Mouse (Mus musculus): ENCODE measurements at regions not wholly inside any gene's neighbourhood (a gene's known extent, or its start where the extent isn't known, plus 50 kb on each side); places are given as distances from the start of the nearest gene placed in this dataset.
A peak's percentile ranks its signal among the peaks of the same experiment; 100 is the strongest.

DNA sequence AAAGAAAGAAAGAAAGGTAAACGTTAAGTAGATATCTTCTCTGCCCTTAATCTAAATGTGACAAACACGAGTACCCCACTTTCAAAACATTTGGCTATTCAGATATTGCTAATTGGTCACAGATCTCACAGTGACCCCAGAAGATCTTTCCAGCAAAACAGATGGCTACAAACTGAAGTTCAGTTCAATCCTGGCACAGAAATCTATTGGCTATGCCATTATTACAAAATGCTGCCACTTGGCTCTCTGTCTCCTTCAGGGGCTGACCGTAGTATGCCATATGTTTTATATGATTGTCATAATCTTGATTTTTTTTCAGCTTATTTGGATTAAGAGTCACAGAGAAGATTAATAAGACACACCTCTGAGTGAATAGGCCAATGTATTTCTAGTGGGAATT lies 873.2 kb downstream of the Slc22a22 start:
- DNase-seq (ENCODE audit: low spot score in 2 of 2) = no peak

DNA sequence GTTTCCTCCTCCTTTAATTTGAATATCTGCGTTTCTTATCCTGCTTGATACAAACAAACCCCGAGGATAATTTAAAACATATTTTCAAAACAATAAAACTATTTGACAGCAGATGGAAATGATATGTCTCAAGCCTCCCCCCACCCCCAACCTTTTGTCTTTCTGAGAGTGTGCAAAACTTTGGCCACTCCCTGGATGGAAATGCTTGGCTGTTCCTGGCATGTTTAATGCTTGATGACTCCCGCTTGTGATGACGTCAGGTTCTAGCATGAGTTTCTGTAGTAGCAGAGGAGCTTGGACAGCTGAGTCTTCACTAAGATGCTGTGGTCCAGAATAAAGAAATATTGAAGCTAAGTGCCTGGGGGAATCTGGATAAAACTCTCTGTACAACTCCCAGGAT lies 884.8 kb downstream of the Slc22a22 start:
- no peak for DNase-seq (ENCODE audit: low spot score in 2 of 2)

DNA sequence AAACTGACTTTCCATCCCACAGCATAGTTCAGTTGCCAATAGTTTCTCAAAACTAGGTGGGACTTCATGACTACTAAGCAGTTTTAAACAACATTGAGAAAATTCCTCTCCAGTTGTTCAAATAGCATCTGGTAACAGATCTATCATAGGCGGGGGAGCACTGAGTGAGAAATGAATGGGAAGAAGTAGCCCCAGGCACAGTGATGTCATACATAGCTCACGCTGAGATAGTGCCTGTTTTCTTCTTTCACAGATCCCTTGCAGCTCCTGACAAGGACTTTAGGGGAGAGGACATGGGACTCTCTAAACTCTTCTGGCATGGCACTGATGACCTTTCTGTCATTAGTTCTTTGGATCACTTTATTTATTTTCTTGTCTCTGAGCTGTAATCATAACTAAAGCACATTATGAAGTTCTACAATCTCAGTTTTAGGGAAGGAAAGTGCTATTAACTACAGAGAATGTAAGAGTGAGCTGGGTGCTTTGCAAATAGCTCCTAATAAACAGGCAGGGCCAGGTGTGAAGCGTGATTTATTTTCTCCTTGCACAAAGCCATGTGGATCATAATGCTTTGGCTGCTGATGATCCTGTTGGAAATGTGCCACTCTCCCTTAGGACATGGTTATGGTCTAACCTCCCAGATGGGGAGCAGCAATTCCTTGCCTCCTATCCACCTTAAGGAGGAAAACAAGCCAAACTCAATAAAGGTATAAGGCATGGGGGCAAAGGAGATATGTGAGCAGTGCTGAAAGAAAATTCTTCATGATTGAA lies 896.5 kb downstream of the Slc22a22 start:
- DNase-seq (ENCODE audit: low spot score in 2 of 2) = peak in 1 of 2 experiments; percentile 4

DNA sequence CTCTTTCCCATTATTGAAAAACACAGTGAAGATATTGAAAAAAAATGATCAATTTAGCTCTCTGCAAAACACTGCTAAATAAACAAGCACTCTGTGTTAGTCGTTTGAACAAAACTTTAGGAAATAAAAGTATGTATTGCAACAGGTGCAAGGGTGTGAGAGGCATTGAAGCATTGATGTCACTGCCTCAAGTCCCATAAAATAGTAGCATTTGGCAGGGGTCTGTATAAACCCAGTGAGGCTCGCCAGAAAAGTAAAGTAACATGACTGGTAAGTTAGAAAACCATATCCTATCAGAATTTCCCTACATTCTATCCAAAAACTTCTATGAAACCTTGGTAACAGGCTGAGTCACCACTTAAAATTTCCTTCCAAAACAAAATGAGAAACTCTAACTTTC lies 914.2 kb downstream of the Slc22a22 start:
- DNase-seq (ENCODE audit: low spot score in 2 of 2) = no peak

DNA sequence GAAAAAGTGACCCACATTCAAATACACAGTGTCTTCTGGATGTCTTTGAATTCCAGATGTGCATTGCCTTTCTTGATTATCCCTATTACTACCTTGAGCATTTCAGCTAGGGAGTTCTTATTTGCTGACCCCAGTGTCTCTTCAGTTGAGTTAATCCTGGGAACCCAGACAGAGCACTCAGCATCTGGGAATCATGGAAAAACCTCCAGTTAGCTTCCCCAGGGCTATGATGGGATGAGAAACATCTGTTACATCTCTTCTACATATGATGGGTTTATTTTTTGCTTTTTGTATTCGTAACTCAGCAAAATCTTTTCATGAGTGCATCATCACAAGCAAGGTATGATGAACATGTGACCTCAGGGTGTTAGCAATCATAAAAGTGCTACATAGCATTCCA lies 914.6 kb downstream of the Slc22a22 start:
- DNase-seq (ENCODE audit: low spot score in 2 of 2) = no peak

DNA sequence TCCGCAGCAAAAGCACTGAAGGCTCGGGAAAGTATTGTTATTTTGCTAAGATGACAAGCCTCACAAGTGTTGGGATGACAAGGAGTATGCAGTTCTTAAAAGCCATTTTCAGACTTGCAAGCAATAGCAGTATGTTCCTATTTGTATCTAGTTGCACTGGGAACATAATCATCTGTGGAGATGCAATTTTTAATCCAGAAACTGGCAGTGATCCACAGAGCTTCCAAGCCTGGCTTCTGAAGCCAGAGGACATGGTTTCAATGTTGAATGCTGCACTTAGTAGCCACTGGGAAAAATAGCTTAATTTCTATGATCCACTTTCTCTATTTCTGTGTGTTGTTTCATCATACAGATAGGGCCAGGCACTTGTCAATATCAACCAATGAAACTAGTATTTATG lies 915.3 kb downstream of the Slc22a22 start:
- no peak for DNase-seq (ENCODE audit: low spot score in 2 of 2)

DNA sequence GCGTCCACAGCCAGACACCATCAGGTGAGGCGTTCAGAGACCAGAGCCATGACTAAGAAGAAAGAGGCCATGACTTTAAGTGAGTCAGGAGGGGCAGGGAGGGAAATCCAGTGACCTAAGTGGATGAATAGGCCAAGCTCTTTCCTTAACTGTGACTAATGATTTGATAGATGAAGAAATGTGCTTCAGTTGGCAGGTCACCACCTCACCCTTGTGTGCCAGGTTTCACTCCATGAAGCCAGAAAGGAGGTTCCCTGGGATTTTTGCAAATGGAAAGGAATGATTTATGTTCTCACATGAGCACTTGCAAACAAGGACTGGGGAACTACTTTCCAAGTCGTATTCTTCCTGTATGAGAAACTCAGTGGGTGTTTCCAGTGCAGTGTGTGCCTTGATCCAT lies 923.0 kb downstream of the Slc22a22 start:
- DNase-seq (ENCODE audit: low spot score in 2 of 2) = no peak

DNA sequence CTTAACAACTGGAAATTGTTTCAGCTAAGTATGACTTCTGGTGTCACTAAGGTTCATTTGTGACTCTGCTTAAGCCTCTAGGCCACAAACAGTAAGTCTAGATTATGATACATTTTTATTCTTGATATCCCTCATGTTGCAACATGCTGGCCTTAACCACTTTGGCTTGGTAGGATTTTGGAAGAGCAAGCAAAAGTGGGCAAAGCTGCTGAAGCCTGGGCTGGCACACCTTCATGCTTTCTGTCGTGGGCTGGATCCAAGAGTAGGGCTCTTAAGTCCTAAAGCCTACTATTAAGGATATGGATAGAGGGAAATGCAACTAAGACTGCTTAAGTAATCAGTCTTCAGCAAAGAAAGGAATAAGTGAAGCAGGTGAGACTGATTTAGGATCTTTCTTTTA lies 923.6 kb downstream of the Slc22a22 start:
- DNase-seq (ENCODE audit: low spot score in 2 of 2) = no peak

DNA sequence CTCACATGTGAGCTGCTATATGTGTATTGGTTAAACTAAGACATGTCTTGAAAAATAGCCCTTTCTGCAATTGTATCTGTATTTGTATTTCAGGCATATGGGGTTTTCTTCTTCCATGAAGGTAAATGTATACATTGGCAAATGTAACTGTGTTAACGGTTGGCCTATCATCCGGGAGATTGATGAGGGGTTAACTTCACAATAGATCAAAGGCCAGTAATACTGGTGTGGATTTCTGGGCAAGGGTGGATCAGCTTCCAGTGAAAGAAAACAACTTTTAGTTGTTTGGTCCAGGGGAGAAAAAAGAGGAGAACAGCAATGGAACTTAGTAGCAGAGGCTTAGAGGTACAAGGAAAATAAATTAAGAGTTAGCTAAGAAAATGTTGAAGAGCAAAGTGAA lies 945.9 kb downstream of the Slc22a22 start:
- no peak for DNase-seq (ENCODE audit: low spot score in 2 of 2)

DNA sequence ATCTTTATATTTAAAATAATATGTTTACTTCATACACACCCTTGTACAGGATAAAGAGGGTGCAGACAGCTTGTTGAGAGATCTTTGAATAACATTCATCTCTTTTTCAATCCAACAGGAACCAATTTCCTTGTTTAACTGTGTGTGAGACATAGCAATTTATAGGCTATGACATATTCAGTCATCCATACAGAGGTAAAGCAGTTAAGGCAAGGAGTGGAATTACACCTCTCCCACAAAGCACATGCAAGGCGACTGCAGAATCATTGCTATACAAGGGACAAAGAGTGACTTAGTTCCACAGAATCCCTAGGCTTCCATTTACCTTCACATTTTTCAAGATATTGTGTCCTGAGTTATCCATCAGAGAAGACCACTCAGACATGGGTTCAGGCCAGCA lies 959.0 kb downstream of the Slc22a22 start:
- no peak for DNase-seq (ENCODE audit: low spot score in 2 of 2)

DNA sequence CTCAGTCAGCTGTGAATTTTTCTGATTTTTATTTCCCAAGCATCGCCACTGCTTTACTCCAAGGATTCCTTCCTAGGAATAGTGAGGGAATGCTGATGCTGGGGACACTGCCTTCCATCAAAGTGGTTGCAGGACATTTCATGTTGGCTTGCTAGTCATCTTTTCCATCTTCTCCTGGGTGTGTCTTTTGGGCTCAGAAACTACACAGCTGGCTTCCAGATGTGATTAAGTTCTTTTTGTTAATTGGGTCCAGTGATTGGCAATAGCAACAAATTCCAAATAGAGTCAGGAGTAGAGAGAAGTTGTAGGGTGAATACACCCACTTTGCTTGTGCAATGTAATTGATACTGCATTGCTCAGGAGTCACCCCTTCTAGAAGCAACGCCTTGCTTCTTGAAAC lies 961.3 kb downstream of the Slc22a22 start:
- no peak for DNase-seq (ENCODE audit: low spot score in 2 of 2)

DNA sequence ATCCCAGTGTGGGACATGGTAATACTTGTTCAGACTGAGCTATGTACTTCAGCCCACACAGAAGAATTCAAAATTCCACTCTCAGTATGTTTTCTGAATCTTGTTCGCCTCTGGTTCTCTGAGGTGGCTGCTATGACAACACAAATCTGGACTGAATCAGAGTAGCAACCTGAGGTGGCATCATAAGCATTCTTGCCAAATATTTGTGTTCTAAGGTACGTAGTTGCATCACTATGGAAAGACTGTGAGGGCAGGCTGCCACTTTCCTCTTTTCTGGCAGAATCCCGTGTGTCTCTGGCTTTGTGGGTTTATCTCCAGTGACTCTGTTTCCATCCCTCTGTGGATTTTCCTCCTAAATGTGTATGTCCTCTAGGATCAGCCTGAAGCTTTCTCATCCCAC lies 978.7 kb downstream of the Slc22a22 start:
- DNase-seq (ENCODE audit: low spot score in 2 of 2) = no peak

DNA sequence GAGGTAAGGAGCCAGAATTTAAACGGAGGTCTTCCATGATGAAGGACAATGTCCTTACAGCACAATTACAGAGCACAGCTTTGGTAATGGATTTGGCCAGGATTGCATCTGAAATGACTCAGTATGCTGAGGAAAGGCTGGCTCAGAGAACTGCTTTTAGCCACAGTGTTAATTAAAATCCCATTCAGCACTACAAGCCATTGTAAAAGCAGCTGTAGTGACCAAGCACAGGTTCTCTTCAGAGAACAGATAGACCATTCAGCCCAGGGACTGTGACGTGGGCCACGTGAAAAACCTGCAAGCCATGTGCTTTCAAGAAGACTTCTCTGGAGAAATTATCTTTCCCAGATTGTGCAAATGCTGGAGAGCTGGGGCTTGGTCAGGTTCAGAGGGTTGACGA lies 979.7 kb downstream of the Slc22a22 start:
- no peak for DNase-seq (ENCODE audit: low spot score in 2 of 2)

DNA sequence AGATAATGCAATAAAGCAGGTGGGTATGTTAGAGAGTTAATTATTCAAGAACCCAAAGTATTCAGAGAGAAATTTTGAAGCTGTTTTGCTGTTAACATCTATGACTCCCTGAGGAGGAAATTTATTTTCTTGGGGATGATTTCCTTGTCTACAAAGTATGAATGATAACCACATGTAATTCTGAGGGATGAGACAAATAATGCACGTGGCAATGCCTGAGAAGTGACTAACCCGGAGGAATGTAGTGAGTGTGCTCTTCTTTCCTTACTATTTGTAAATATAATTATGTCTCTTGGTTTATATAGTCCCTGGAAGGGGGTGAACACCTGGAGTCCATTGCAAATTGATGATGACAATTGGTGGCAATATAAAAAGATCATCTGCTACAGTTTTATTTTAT lies 981.1 kb downstream of the Slc22a22 start:
- no peak for DNase-seq (ENCODE audit: low spot score in 2 of 2)

DNA sequence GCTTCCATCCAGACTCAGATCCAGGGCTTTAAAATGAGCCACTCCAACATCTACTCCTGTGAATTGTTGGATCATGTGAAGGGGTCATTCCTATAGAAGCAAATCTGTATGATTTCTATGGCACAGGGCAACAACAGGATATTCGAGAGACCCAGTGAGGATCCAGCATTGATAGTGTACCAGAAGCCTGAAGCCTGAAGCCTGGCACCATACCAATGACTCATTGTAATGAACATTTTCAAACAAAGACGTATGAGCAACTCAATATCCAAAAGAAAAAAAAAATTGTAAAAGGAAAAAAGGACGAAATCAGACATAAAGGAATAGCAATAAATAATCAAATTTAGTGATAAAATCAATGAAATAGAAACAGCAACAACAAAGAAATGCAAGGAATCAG lies 991.5 kb downstream of the Slc22a22 start:
- no peak for DNase-seq (ENCODE audit: low spot score in 2 of 2)

DNA sequence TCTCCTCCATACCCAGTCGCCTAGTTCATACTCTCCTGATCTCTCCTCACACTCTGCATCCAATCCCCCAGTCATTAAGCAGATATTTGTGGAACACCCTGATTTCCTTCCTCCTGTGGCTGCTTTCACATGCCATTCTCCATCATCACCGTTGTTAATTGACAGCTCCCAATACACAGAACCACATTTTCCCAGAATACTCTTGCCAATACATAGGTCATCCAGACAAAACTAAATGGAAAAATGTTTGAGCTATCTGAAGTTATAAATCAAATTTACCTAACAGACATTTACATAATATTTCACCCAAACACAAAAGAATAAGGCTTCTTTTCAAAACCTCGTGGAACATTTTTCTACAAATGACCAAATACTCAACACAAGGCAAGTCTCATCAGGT lies 992.7 kb downstream of the Slc22a22 start:
- DNase-seq (ENCODE audit: low spot score in 2 of 2) = no peak

DNA sequence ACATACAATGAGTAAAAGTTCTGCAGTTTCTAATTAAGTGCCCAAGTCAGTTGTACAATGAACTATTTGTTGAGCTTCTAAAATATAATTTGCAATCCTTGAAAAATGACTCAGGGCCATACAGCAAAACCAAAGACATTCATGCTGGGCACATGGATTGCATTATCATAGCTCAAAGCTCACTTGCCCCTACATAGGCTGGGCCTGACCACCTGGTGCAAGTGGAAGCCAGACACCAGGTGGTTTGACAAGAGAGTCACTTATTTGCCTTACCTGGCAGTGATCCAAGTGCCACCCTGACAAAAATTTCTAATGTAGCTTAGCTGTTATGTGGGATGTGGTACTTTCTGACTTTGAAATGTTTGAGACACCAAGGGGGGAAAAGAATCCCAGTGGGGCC lies 997.7 kb downstream of the Slc22a22 start:
- no peak for DNase-seq (ENCODE audit: low spot score in 2 of 2)

DNA sequence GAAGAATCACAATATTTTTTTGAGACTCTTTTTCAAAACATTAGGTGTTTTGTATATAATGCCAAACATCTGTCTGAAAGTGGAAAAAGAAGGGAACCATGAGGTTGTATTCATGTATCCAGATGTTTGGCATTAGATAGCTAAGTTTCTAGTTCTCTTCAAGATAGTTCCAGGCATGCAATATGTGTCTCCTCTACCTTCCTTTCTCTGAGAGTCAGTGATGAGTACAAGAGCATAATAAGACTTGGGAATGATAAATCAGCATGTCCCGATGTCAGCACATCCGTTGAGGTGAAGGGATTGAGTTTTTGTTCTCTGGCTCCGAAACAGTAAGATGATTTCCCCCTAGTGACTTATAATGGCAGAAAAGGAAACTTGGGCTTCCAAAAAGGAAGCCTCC lies 998.4 kb downstream of the Slc22a22 start:
- no peak for DNase-seq (ENCODE audit: low spot score in 2 of 2)

DNA sequence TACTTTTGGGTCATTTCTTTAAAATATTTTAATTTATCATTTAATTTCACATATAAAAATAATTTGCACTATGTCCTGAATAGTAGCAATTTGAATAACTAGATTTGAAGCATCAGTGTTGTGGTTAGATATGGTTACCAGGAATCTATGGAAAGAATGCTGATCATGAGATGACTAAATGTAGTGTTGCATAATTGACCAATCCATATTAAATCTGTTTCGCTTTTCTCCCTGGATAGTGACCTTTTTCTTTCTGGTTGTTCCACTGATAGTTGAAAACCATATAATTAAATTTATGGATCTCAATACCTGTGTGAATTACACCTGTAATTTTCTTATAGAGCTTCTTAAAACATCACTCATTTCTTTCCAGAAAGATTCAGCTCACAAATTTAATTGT lies 1003.7 kb downstream of the Slc22a22 start:
- DNase-seq (ENCODE audit: low spot score in 2 of 2) = no peak

DNA sequence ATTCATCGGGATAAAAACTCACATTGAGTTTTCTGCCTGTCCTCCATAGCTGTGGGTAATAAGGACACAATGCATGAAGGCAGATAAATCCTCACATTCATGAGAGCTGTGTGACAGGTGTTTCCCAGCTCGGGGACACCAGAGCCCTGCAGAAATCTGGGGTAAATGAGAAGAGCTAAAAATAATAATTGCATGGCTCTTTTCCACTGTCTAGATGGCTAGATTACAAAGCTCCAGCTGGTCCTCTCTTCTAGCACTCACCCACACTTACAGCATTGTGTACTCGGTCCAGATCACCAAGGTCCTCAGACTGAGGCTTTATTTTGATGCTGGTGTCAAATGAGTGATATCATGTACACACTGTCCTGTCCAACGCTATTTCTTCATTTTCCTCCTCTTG lies 1025.5 kb downstream of the Slc22a22 start:
- DNase-seq (ENCODE audit: low spot score in 2 of 2) = no peak

DNA sequence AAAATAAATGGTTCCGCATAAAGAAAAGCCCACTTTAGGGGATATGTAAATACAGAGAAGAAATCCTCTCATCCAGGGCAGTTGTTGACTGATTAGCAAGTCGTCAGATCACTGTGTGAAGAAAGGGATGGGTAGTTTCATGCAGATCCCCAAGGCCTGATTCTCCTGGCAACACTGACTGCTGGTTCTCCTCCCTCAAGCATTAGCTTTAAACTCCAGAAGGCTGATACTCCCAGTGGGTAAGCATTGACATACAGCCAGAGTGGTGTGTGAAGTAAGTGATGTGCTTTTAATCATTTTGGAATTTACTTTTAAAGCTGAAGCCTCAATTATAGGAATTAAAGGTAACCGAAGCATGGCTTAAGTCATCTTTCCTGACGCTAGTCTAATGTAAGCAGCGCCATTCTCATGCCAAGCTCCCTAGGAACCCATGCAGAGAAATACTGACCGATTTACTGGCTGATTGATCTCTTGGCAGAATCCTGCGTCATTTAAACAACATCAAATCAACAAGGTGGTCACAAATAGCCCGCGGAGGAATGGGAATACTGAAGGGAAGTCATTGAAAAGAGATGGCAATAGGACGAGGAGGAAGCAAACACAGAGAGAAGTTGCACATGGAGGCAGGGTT lies 1029.3 kb downstream of the Slc22a22 start:
- no peak for DNase-seq (ENCODE audit: low spot score in 2 of 2)

DNA sequence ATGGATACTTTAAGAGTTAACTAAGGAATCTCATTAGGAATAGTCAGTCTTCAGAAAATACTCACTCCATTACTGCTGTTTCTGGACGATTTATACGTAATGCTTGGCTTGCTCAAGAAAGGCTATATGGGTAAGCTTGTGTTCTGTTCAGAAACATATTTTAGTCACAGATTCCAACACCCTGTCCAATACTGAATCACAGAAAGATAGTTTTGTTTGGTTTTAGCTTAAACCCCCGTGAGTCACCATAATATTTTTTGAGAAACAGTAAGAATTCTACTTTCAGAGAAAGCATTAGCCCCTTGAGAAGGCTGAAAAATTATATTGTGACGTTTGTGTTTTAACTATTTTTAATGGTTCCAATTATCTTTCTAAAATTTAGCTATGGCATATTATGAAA lies 1037.3 kb downstream of the Slc22a22 start:
- DNase-seq (ENCODE audit: low spot score in 2 of 2) = no peak

DNA sequence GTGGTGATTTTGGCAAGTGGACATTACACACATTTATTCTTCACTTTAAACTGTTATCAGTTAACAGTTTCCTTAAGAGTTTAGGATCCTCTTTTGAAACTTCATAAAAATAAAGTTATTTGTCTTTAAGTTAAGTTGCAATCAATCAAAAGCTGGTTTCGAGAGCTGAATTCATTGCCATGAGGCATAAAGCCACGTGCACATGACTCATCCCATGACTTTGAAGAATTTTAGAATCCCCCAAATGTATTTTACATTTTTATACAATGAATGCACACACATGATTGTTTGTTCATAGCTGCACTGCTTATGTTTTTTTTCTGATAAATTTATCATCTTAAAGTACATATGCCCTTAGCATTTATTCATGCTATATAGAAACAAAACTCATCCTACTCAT lies 1039.1 kb downstream of the Slc22a22 start:
- no peak for DNase-seq (ENCODE audit: low spot score in 2 of 2)

DNA sequence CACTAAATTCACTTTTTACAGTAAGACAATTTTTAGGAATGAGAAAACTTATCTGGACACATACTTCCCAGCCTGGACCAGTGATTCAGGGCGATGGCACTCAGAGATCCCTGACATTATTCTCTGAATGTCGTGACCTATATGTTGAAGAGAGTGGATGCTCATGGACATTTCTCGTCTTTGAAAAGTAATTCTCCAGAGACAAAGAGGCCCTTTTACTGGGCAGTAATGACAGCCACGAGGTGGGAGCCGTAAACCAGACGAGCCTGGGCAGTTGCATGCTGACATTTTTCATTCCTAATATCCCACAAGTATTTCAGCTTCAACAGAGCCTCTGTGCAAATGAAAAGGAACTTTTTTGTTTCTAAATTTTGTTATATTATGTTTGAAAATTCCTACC lies 1041.3 kb downstream of the Slc22a22 start:
- DNase-seq (ENCODE audit: low spot score in 2 of 2) = no peak
